Mouse (Mus musculus) CD8-positive naive resting alpha-beta T cell, adult 2 months (primary cell): ENCODE results near the gene Adam11.

Experiments used
- DNase-seq, 2 experiments: peaks; one replicate each; pipeline ENCODE4 v3.0.0; 2022; ENCODE audit warnings: low read depth in 2 of 2, low spot score in 2 of 2

The Adam11 gene

GRCm38 (mm10) chr11:102753591-102754324 is 7.5 kb upstream of the Adam11 start:
- DNase-seq, result peak in 1 of 2 experiments; percentile 18

- no peak for DNase-seq
Observed at GRCm38 (mm10) chr11:102754416-102754815, 6.8 kb upstream of the Adam11 start.

- DNase-seq, result no peak
Observed at GRCm38 (mm10) chr11:102755391-102755790, 5.8 kb upstream of the Adam11 start.

GRCm38 (mm10) chr11:102758977-102759376 is 2.3 kb upstream of the Adam11 start:
- DNase-seq, result no peak

GRCm38 (mm10) chr11:102760805-102761308 is 382 bp upstream of the Adam11 start:
- no peak for DNase-seq

- no peak for DNase-seq
Observed at GRCm38 (mm10) chr11:102762248-102762647, 1.0 kb downstream of the Adam11 start.

- DNase-seq, result no peak
Observed at GRCm38 (mm10) chr11:102763009-102763767, 1.9 kb downstream of the Adam11 start.

- DNase-seq, result no peak
Observed at GRCm38 (mm10) chr11:102765416-102765815, 4.2 kb downstream of the Adam11 start.

GRCm38 (mm10) chr11:102767055-102767670 is 5.9 kb downstream of the Adam11 start:
- DNase-seq, result no peak

GRCm38 (mm10) chr11:102769141-102769540 is 7.9 kb downstream of the Adam11 start:
- no peak for DNase-seq

GRCm38 (mm10) chr11:102769993-102770661 is 8.9 kb downstream of the Adam11 start:
- DNase-seq, result no peak

GRCm38 (mm10) chr11:102770662-102771435 is 9.6 kb downstream of the Adam11 start:
- no peak for DNase-seq

GRCm38 (mm10) chr11:102771916-102772714 is 10.9 kb downstream of the Adam11 start:
- no peak for DNase-seq

- DNase-seq, result no peak
Observed at GRCm38 (mm10) chr11:102772771-102773700, 11.8 kb downstream of the Adam11 start.

- DNase-seq, result peak; percentile 66 to 81
Observed at GRCm38 (mm10) chr11:102773713-102774611, 12.7 kb downstream of the Adam11 start.

- no peak for DNase-seq
Observed at GRCm38 (mm10) chr11:102774621-102775141, 13.4 kb downstream of the Adam11 start.

- DNase-seq, result no peak
Observed at GRCm38 (mm10) chr11:102777598-102777997, 16.4 kb downstream of the Adam11 start.
